Comparison of ENCODE assay signal across 17 mouse cellular contexts in the genomic region with DNA sequence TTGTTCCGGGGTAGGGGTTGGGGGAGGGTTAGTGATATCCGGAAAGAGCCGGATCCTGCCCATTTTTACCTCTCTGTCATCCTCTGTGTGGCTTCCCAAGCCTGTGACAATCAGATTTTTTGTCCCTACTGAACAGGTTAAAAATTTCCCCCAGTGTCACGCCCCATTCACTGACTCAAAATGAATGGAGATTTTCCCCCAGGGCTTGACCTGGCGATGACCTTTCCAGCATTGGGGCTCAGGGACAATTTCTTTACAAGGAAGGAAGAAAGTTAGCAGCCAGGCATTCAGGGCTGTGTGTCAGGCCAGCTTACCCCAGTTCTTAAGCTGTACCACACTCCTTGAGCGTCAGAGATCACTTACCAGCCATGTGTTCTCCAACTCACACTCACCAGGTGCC.
"Had no signal": no experiment of that assay in that cellular context is flagged by ENCODE, and none has a peak within 500 bp of the region (broad histone marks: within the 10 kb centered on the region; RNA-seq: fewer than 3 reads in every experiment).

No protein-coding gene starts in this region.

- DNase-seq: kidney, postnatal 14 days; left cerebral cortex, postnatal 4 days; liver, postnatal 0 days; lung, embryonic 14.5 days; midbrain, embryonic 14.5 days; retina, postnatal 1 day; right cerebral cortex, postnatal 25 days; spleen, adult 18-20 months; thymus, postnatal 25 days had no signal

- H3K36me3 ChIP-seq: limb, embryonic 12.5 days; limb, embryonic 15.5 days; neural tube, embryonic 13.5 days; stomach, embryonic 15.5 days had no signal

- H3K4me2 ChIP-seq: limb, embryonic 12.5 days; limb, embryonic 15.5 days; liver, embryonic 11.5 days; lung, embryonic 14.5 days; neural tube, embryonic 13.5 days; stomach, embryonic 15.5 days had no signal

- H3K9me3 ChIP-seq: limb, embryonic 15.5 days; neural tube, embryonic 13.5 days; stomach, embryonic 15.5 days had no signal

- H3K4me3 ChIP-seq: limb, embryonic 12.5 days; limb, embryonic 15.5 days; neural tube, embryonic 13.5 days; stomach, embryonic 15.5 days had no signal

- H3K27me3 ChIP-seq: limb, embryonic 12.5 days; limb, embryonic 15.5 days; neural tube, embryonic 13.5 days; stomach, embryonic 15.5 days had no signal

- H3K27ac ChIP-seq: limb, embryonic 12.5 days; limb, embryonic 15.5 days; liver, embryonic 14.5 days; macrophage; neural tube, embryonic 13.5 days; stomach, embryonic 15.5 days had no signal

- ATAC-seq: liver, postnatal 0 days; lung, postnatal 0 days had no signal

- H3K9ac ChIP-seq: limb, embryonic 12.5 days; limb, embryonic 15.5 days; liver, embryonic 14.5 days; liver, postnatal 0 days; lung, embryonic 14.5 days; neural tube, embryonic 13.5 days; stomach, embryonic 15.5 days had no signal
